Comparison of ENCODE assay signal across 10 mouse cellular contexts in genomic region chr16:31917776-31918175, GRCm38 (mm10). TPM values are rescaled to one million over a fixed set of nuclear protein-coding genes. Genes with fewer than 3 reads are reported as not detected.
A peak's percentile ranks its signal among the peaks of the same experiment; 100 is the strongest.
DNase-seq lines count a peak whose midpoint lies in the region; ATAC-seq lines count a peak whose summit lies in the region.
"Had no signal": no experiment of that assay in that cellular context is flagged by ENCODE, and none has a peak within 500 bp of the region (broad histone marks: within the 10 kb centered on the region; RNA-seq: fewer than 3 reads in every experiment).

No protein-coding gene starts in this region.

- peaks cover 4% of the 10 kb centered on the region; the same call in 1 of the 2 replicates for H3K27me3 ChIP-seq in heart, embryonic 10.5 days (ENCODE audit: insufficient read depth, poor library complexity, severe bottlenecking)
- no peaks in the 10 kb centered on the region for H3K27me3 ChIP-seq in lung, embryonic 16.5 days (ENCODE audit: control insufficient read depth, insufficient read depth, low read depth, low read length)
- H3K27me3 ChIP-seq in stomach, embryonic 15.5 days (replicated peaks), result no peaks in the 10 kb centered on the region
- H3K27me3 ChIP-seq: embryonic facial prominence, embryonic 12.5 days had no signal

- H3K4me1 ChIP-seq in heart, embryonic 10.5 days, result no peaks in the 10 kb centered on the region
- peaks cover 5% of the 10 kb centered on the region for H3K4me1 ChIP-seq in lung, embryonic 16.5 days (replicated peaks; ENCODE audit: control insufficient read depth, insufficient read depth, low read length)
- no peaks in the 10 kb centered on the region for H3K4me1 ChIP-seq in stomach, embryonic 15.5 days
- H3K4me1 ChIP-seq: embryonic facial prominence, embryonic 12.5 days had no signal

- H3K36me3 ChIP-seq in heart, embryonic 10.5 days, result no peaks in the 10 kb centered on the region
- H3K36me3 ChIP-seq in lung, embryonic 16.5 days (ENCODE audit: control insufficient read depth, insufficient read depth, low read length), result no peaks in the 10 kb centered on the region
- no peaks in the 10 kb centered on the region for H3K36me3 ChIP-seq in stomach, embryonic 15.5 days
- H3K36me3 ChIP-seq: embryonic facial prominence, embryonic 12.5 days had no signal

- no peak for DNase-seq in heart, embryonic 10.5 days (ENCODE audit: low spot score)
- DNase-seq in heart, adult 9 months (ENCODE audit: low spot score in 2 of 2), result no peak
- no peak for DNase-seq in lung, adult 18-20 months
- peak; percentile 12 to 53 for DNase-seq in kidney, postnatal 25 days
- DNase-seq in retina, embryonic 14.5 days (ENCODE audit: low spot score), result no peak
- DNase-seq in spleen, adult 12 weeks (ENCODE audit: low spot score), result no peak

- 62% methylated on average over 11 of the region's 11 CpGs for WGBS in heart, embryonic 10.5 days
- 41% methylated on average over 11 of the region's 11 CpGs for whole genome bisulfite sequencing in lung, embryonic 16.5 days
- 60% methylated on average over 11 of the region's 11 CpGs for WGBS in stomach, embryonic 15.5 days

- H3K9ac ChIP-seq in lung, embryonic 16.5 days (ENCODE audit: low read length), result peak overlapping the region; percentile 55
- no peak overlapping the region for H3K9ac ChIP-seq in stomach, embryonic 15.5 days
- H3K9ac ChIP-seq: embryonic facial prominence, embryonic 12.5 days had no signal

- no peaks in the 10 kb centered on the region for H3K9me3 ChIP-seq in heart, embryonic 10.5 days
- H3K9me3 ChIP-seq in lung, embryonic 16.5 days (ENCODE audit: control insufficient read depth, low read length), result no peaks in the 10 kb centered on the region
- no peaks in the 10 kb centered on the region for H3K9me3 ChIP-seq in stomach, embryonic 15.5 days
- H3K9me3 ChIP-seq: embryonic facial prominence, embryonic 12.5 days had no signal

- H3K27ac ChIP-seq in heart, embryonic 10.5 days, result no peak overlapping the region
- no peak overlapping the region for H3K27ac ChIP-seq in lung, embryonic 16.5 days (ENCODE audit: low read length)
- no peak overlapping the region for H3K27ac ChIP-seq in stomach, embryonic 15.5 days
- H3K27ac ChIP-seq: embryonic facial prominence, embryonic 12.5 days had no signal

- peak overlapping the region; percentile 55; the same call in 1 of the 2 replicates for H3K4me2 ChIP-seq in lung, embryonic 16.5 days (ENCODE audit: low read depth, low read length)
- peak overlapping the region; percentile 48 for H3K4me2 ChIP-seq in stomach, embryonic 15.5 days

- H3K4me3 ChIP-seq in heart, embryonic 10.5 days, result peak overlapping the region; percentile 42; the same call in 1 of the 2 replicates
- H3K4me3 ChIP-seq in lung, embryonic 16.5 days (ENCODE audit: low read length), result no peak overlapping the region
- H3K4me3 ChIP-seq in stomach, embryonic 15.5 days (replicated peaks), result no peak overlapping the region
- H3K4me3 ChIP-seq: embryonic facial prominence, embryonic 12.5 days had no signal

- ATAC-seq in lung, embryonic 16.5 days (ENCODE audit: low read depth), result no peak
- no peak for ATAC-seq in stomach, embryonic 15.5 days (ENCODE audit: insufficient read depth, low FRiP score, low read depth)

RNA-seq across cellular contexts. Expression of gene Pigz, which starts 15.9 kb away (rescaled TPM):
- polyA plus RNA-seq in heart, embryonic 10.5 days (2016; fragmentation: Nextera tagmentation; extraction: Ambion mirVana), result 0.27 and 0.79 TPM in 2 replicates
- 0.33 and 0.40 TPM in 2 replicates for polyA plus RNA-seq in lung, embryonic 16.5 days (2015; fragmentation: Nextera tagmentation; extraction: Ambion mirVana)
- 0.51 and 0.72 TPM in 2 replicates for polyA plus RNA-seq in stomach, embryonic 15.5 days (2015; fragmentation: Nextera tagmentation; extraction: Ambion mirVana)

RNA-seq across cellular contexts. Expression of gene 0610012G03Rik, which starts 30.5 kb away (rescaled TPM):
- 95.3 and 109 TPM in 2 replicates for polyA plus RNA-seq in heart, embryonic 10.5 days (2016; fragmentation: Nextera tagmentation; extraction: Ambion mirVana)
- 68.1 and 71.8 TPM in 2 replicates for polyA plus RNA-seq in lung, embryonic 16.5 days (2015; fragmentation: Nextera tagmentation; extraction: Ambion mirVana)
- polyA plus RNA-seq in stomach, embryonic 15.5 days (2015; fragmentation: Nextera tagmentation; extraction: Ambion mirVana), result 88.0 and 94.6 TPM in 2 replicates

RNA-seq across cellular contexts. Expression of gene Ncbp2, which starts 30.5 kb away (rescaled TPM):
- polyA plus RNA-seq in heart, embryonic 10.5 days (2016; fragmentation: Nextera tagmentation; extraction: Ambion mirVana), result 82.2 and 107 TPM in 2 replicates
- polyA plus RNA-seq in lung, embryonic 16.5 days (2015; fragmentation: Nextera tagmentation; extraction: Ambion mirVana), result 102 and 107 TPM in 2 replicates
- polyA plus RNA-seq in stomach, embryonic 15.5 days (2015; fragmentation: Nextera tagmentation; extraction: Ambion mirVana), result 94.6 and 95.5 TPM in 2 replicates

RNA-seq across cellular contexts. Expression of gene Meltf, which starts 39.2 kb away (rescaled TPM):
- polyA plus RNA-seq in heart, embryonic 10.5 days (2016; fragmentation: Nextera tagmentation; extraction: Ambion mirVana), result 0.09 and 0.34 TPM in 2 replicates
- 0.13 and 0.18 TPM in 2 replicates for polyA plus RNA-seq in lung, embryonic 16.5 days (2015; fragmentation: Nextera tagmentation; extraction: Ambion mirVana)
- 1.4 and 2.3 TPM in 2 replicates for polyA plus RNA-seq in stomach, embryonic 15.5 days (2015; fragmentation: Nextera tagmentation; extraction: Ambion mirVana)
- polyA plus RNA-seq: heart, postnatal 0 days had no signal

Comparison
In these comparisons a context has a peak if more than half of its experiments do, and no peak if none do; other contexts are left out.
1. DNase-seq: peak in kidney, postnatal 25 days (2 of 2); none in heart, embryonic 10.5 days (single experiment), heart, adult 9 months (0 of 2), lung, adult 18-20 months (0 of 2), retina, embryonic 14.5 days (single experiment) and spleen, adult 12 weeks (single experiment).